Mouse (Mus musculus) forebrain, embryonic 13.5 days (tissue): ENCODE data around the gene Gm8165. TPM values are rescaled to one million over a fixed set of nuclear protein-coding genes. Genes with fewer than 3 reads are reported as not detected.
"Not testable (repeated sequence)": the region's sequence is repeated elsewhere in the genome, so short reads cannot be mapped to it uniquely, and the experiment has no call there.

ENCODE experiments used
- ATAC-seq: fragments of 200-750 bp; cut with Nextera tagmentation; 2 replicates; pipeline ENCODE4 v1.8.0; 2017
- H3K27ac ChIP-seq: fragments of 300-500 bp; sonication (generic); 2 replicates; pipeline ENCODE4 v1.5.1; 2015; ENCODE audit warnings: inconsistent platforms, mild to moderate bottlenecking, moderate library complexity
- H3K27me3 ChIP-seq: fragments of 300-500 bp; sonication (generic); 2 replicates; pipeline ENCODE4 v1.6.1; 2015; ENCODE audit warnings: mild to moderate bottlenecking, inconsistent platforms
- H3K36me3 ChIP-seq: fragments of 300-500 bp; sonication (generic); 2 replicates; pipeline ENCODE4 v1.6.1; 2015; ENCODE audit warnings: mild to moderate bottlenecking, inconsistent platforms; ENCODE audit not compliant: poor library complexity, severe bottlenecking
- H3K4me1 ChIP-seq: fragments of 300-500 bp; sonication (generic); 2 replicates; pipeline ENCODE4 v1.6.1; 2015; ENCODE audit warnings: inconsistent platforms
- H3K4me2 ChIP-seq: fragments of 300-500 bp; sonication (generic); 2 replicates; pipeline ENCODE4 v1.6.1; 2015; ENCODE audit warnings: inconsistent platforms, mild to moderate bottlenecking, moderate library complexity
- H3K4me3 ChIP-seq: fragments of 300-500 bp; sonication (generic); 2 replicates; pipeline ENCODE4 v1.5.1; 2015; ENCODE audit warnings: mild to moderate bottlenecking, inconsistent platforms
- H3K9ac ChIP-seq: fragments of 300-500 bp; sonication (generic); 2 replicates; pipeline ENCODE4 v1.6.1; 2015; ENCODE audit warnings: mild to moderate bottlenecking, inconsistent platforms
- H3K9me3 ChIP-seq: fragments of 300-500 bp; sonication (generic); replicated peaks from 2 replicates; pipeline ENCODE4 v1.6.1; 2016; ENCODE audit warnings: inconsistent platforms
- WGBS: fragments of 180-500 bp; shearing (Covaris S2); methylation state at CpG from one replicate; pipeline ENCODE4 v1.1.7; 2015; 5-methylcytosine and 5-hydroxymethylcytosine counted together
- polyA plus RNA-seq: library from polyadenylated mRNA; unstranded; fragments of >200 nt; fragmentation: Nextera tagmentation; extraction: Ambion mirVana; gene quantifications from 2 replicates; pipeline ENCODE4 v1.2.1, GENCODE M21; 2015

The Gm8165 gene
- not detected in 2 replicates for polyA plus RNA-seq

DNA sequence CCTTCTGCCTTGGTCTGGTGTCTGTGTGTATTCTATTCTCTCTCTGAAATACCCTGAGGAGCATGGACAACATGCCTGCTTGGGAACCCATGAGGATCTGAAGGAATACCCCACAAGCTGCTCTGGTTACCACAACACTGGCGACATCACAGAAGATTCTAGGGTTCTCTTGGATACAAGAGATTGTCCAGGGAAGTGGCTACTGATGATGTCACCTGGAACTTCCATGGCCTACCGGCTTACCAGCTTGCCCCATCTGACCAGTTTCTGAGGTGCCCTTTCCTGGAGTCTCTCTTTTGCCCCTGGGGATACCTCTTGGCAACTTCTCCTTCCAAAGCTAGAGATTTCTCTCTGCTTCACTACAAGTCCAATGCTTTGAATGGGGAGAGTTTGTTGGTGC is at the start of gene Gm8165:
Gm8165 (minus strand) TSS at position 101 of the 400 bp plus-strand sequence.
- H3K4me2 ChIP-seq, H3K27me3 ChIP-seq, H3K4me3 ChIP-seq, H3K9me3 ChIP-seq, H3K9ac ChIP-seq, H3K36me3 ChIP-seq, ATAC-seq, H3K27ac ChIP-seq, H3K4me1 ChIP-seq: not testable (repeated sequence)
- 100% methylated on average over 1 of the region's 2 CpGs for WGBS

DNA sequence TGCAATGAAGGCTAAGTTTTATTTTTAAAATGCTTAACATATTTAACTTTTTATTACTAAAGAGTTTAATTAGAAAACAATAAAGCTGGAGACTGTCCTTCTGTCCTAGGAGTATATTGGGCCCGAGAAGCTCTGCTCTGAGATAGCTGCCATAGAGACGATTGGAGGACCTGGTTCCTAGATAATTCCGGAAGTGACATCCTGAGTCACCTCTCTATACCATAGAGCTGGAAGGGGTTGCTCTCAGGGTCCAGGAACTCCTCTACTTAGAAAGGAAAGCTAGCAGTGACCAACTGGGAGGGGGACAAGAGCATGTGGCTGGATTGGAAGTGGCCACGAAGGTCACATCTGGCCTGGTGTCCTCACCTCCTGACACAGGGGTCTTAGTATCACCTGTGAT is 20.6 kb upstream of the Gm8165 start, which contains the start of gene Gm7324:
Gm7324 (plus strand) TSS at position 208 of the 400 bp plus-strand sequence.
- H3K27ac ChIP-seq, ATAC-seq: not testable (repeated sequence)

More for the DNA sequence above, 20.6 kb upstream of the Gm8165 start, which contains the start of gene Gm7324:
- H3K27me3 ChIP-seq, H3K9me3 ChIP-seq, H3K9ac ChIP-seq, H3K36me3 ChIP-seq, H3K4me1 ChIP-seq, H3K4me2 ChIP-seq, H3K4me3 ChIP-seq: not testable (repeated sequence)
- WGBS: 88% methylated on average over 4 of the region's 4 CpGs

Other genes with a start within 250 kb of the Gm8165 start
- not detected in 2 replicates for gene Gm5799, start 133.6 kb downstream of the Gm8165 start, polyA plus RNA-seq
- gene Gm17654, start 98.1 kb downstream of the Gm8165 start, polyA plus RNA-seq: not detected in 2 replicates
- gene Gm10375, start 69.2 kb downstream of the Gm8165 start, polyA plus RNA-seq: not detected in 2 replicates
- 2.4 and 2.5 TPM in 2 replicates for gene Gm7324, start 20.6 kb upstream of the Gm8165 start, polyA plus RNA-seq
- gene Gm16506, start 50.3 kb upstream of the Gm8165 start, polyA plus RNA-seq: not detected in 2 replicates
- gene Gm6526, start 70.7 kb upstream of the Gm8165 start, polyA plus RNA-seq: not detected in 2 replicates
- not detected in 2 replicates for gene Gm8180, start 107.5 kb upstream of the Gm8165 start, polyA plus RNA-seq
- not detected in 2 replicates for gene Ear1, start 198.3 kb upstream of the Gm8165 start, polyA plus RNA-seq
- gene Ear10, start 246.4 kb upstream of the Gm8165 start, polyA plus RNA-seq: not detected in 2 replicates
- 5.3 and 6.7 TPM in 2 replicates for gene Gm8113, start 248.2 kb upstream of the Gm8165 start, polyA plus RNA-seq